Mouse (Mus musculus) neural tube, embryonic 11.5 days (tissue): ENCODE measurements around the gene Ncf4. TPM values are rescaled to one million over a fixed set of nuclear protein-coding genes. Genes with fewer than 3 reads are reported as not detected.
"Not testable (repeated sequence)": the region's sequence is repeated elsewhere in the genome, so short reads cannot be mapped to it uniquely, and the experiment has no call there.

Experiments
- ATAC-seq: fragments of 200-750 bp; cut with Nextera tagmentation; 2 replicates; pipeline ENCODE4 v1.8.0; 2017; ENCODE audit warnings: moderate number of reproducible peaks, mild to moderate bottlenecking, moderate TSS enrichment, moderate library complexity; ENCODE audit not compliant: insufficient read depth, low FRiP score, low TSS enrichment
- DNase-seq: peaks from one replicate; pipeline ENCODE4 v3.0.0-alpha.2; 2015; ENCODE audit warnings: low spot score
- H3K27ac ChIP-seq: fragments of 300-500 bp; sonication (generic); 2 replicates; pipeline ENCODE4 v1.5.1; 2014; ENCODE audit warnings: low read depth, mild to moderate bottlenecking, low read length
- H3K27me3 ChIP-seq: fragments of 300-500 bp; sonication (generic); 2 replicates; pipeline ENCODE4 v1.6.1; 2014; ENCODE audit warnings: mild to moderate bottlenecking, low read length, mixed read lengths; ENCODE audit not compliant: control insufficient read depth, insufficient read depth
- H3K36me3 ChIP-seq: fragments of 300-500 bp; sonication (generic); 2 replicates; pipeline ENCODE4 v1.6.1; 2014; ENCODE audit warnings: mild to moderate bottlenecking, low read length, moderate library complexity, mixed read lengths; ENCODE audit not compliant: control insufficient read depth, insufficient read depth
- H3K4me1 ChIP-seq: fragments of 300-500 bp; sonication (generic); 2 replicates; pipeline ENCODE4 v1.6.1; 2014; ENCODE audit warnings: low read length, mixed read lengths; ENCODE audit not compliant: control insufficient read depth, insufficient read depth
- H3K4me2 ChIP-seq: fragments of 300-500 bp; sonication (generic); 2 replicates; pipeline ENCODE4 v1.6.1; 2014; ENCODE audit warnings: low read depth, mild to moderate bottlenecking, moderate library complexity
- H3K4me3 ChIP-seq: fragments of 300-500 bp; sonication (generic); 2 replicates; pipeline ENCODE4 v1.5.1; 2014; ENCODE audit warnings: low read depth, low read length
- H3K9ac ChIP-seq: fragments of 300-500 bp; sonication (generic); 2 replicates; pipeline ENCODE4 v1.6.1; 2014; ENCODE audit warnings: mild to moderate bottlenecking, low read length
- H3K9me3 ChIP-seq: fragments of 300-500 bp; sonication (generic); 2 replicates; pipeline ENCODE4 v1.6.1; 2016; ENCODE audit warnings: low read length; ENCODE audit not compliant: control insufficient read depth
- WGBS: fragments of 180-500 bp; shearing (Covaris S2); extraction: QIAGEN DNeasy Blood & Tissue Kit; methylation state at CpG from one replicate; pipeline ENCODE4 v1.1.7; 2014; 5-methylcytosine and 5-hydroxymethylcytosine counted together
- polyA plus RNA-seq: library from polyadenylated mRNA; unstranded; fragments of >200 nt; fragmentation: Nextera tagmentation; extraction: Ambion mirVana; gene quantifications from 2 replicates; pipeline ENCODE4 v1.2.1, GENCODE M21; 2014

Gene Ncf4
- polyA plus RNA-seq, 1 experiment from 2014 or later = 6.8 TPM

- no peak overlapping the region for H3K4me3 ChIP-seq
- DNase-seq (no peak), ATAC-seq (no peak)
- H3K27me3 ChIP-seq = no peaks in the 10 kb centered on the region
- no peaks in the 10 kb centered on the region for H3K9me3 ChIP-seq
- H3K9ac ChIP-seq = no peak overlapping the region
- no peak overlapping the region for H3K4me2 ChIP-seq
- WGBS = 82% methylated on average over 3 of the region's 3 CpGs
- no peaks in the 10 kb centered on the region for H3K36me3 ChIP-seq
- no peaks in the 10 kb centered on the region for H3K4me1 ChIP-seq
- no peak overlapping the region for H3K27ac ChIP-seq
Observed at GRCm38 (mm10) chr15:78263286-78263685, 18.7 kb downstream of the Ncf4 start.

- H3K36me3 ChIP-seq = no peaks in the 10 kb centered on the region
- no peaks in the 10 kb centered on the region for H3K27me3 ChIP-seq
- DNase-seq = no peak
- H3K9ac ChIP-seq = no peak overlapping the region
- WGBS = 80% methylated on average over 10 of the region's 10 CpGs
- H3K4me3 ChIP-seq = no peak overlapping the region
- H3K27ac ChIP-seq = no peak overlapping the region
- H3K4me1 ChIP-seq = no peaks in the 10 kb centered on the region
- H3K9me3 ChIP-seq = no peaks in the 10 kb centered on the region
- no peak overlapping the region for H3K4me2 ChIP-seq
- no peak for ATAC-seq
Observed at GRCm38 (mm10) chr15:78267441-78267840, 22.8 kb downstream of the Ncf4 start.

GRCm38 (mm10) chr15:78267865-78268264, 23.3 kb downstream of the Ncf4 start:
- DNase-seq (no peak), ATAC-seq (no peak)
- no peaks in the 10 kb centered on the region for H3K4me1 ChIP-seq
- no peaks in the 10 kb centered on the region for H3K9me3 ChIP-seq
- no peak overlapping the region for H3K4me3 ChIP-seq
- WGBS = 78% methylated on average over 4 of the region's 4 CpGs
- H3K27me3 ChIP-seq = no peaks in the 10 kb centered on the region
- H3K36me3 ChIP-seq = no peaks in the 10 kb centered on the region
- no peak overlapping the region for H3K27ac ChIP-seq
- no peak overlapping the region for H3K4me2 ChIP-seq
- H3K9ac ChIP-seq = no peak overlapping the region

GRCm38 (mm10) chr15:78271208-78271607, 26.6 kb downstream of the Ncf4 start:
- DNase-seq (no peak), ATAC-seq (no peak)
- no peaks in the 10 kb centered on the region for H3K4me1 ChIP-seq
- no peak overlapping the region for H3K4me3 ChIP-seq
- no peak overlapping the region for H3K9ac ChIP-seq
- no peaks in the 10 kb centered on the region for H3K27me3 ChIP-seq
- H3K27ac ChIP-seq = no peak overlapping the region
- no peaks in the 10 kb centered on the region for H3K9me3 ChIP-seq
- no peak overlapping the region for H3K4me2 ChIP-seq
- H3K36me3 ChIP-seq = no peaks in the 10 kb centered on the region

GRCm38 (mm10) chr15:78278308-78278707, 33.7 kb downstream of the Ncf4 start:
- Histone ChIP-seq H3K4me3 (no peak overlapping the region), H3K9ac (no peak overlapping the region), H3K27me3 (no peaks in the 10 kb centered on the region), H3K27ac (no peak overlapping the region), H3K36me3 (no peaks in the 10 kb centered on the region), H3K4me1 (no peaks in the 10 kb centered on the region), H3K9me3 (no peaks in the 10 kb centered on the region), H3K4me2 (no peak overlapping the region)
- ATAC-seq (no peak), DNase-seq (no peak)
- 79% methylated on average over 2 of the region's 2 CpGs for WGBS

GRCm38 (mm10) chr15:78287941-78288340, 43.3 kb downstream of the Ncf4 start:
- Histone ChIP-seq H3K4me2 (no peak overlapping the region), H3K9me3 (no peaks in the 10 kb centered on the region), H3K9ac (no peak overlapping the region), H3K36me3 (no peaks in the 10 kb centered on the region), H3K4me1 (peaks cover 2% of the 10 kb centered on the region; the same call in 1 of the 2 replicates), H3K4me3 (no peak overlapping the region), H3K27me3 (no peaks in the 10 kb centered on the region), H3K27ac (no peak overlapping the region)
- ATAC-seq = no peak
- 89% methylated on average over 5 of the region's 5 CpGs for WGBS
- DNase-seq = no peak

- ATAC-seq, DNase-seq, H3K4me2 ChIP-seq, H3K9me3 ChIP-seq, H3K4me1 ChIP-seq, H3K9ac ChIP-seq, H3K36me3 ChIP-seq, H3K27me3 ChIP-seq, H3K27ac ChIP-seq, H3K4me3 ChIP-seq: not testable (repeated sequence)
- 52% methylated on average over 4 of the region's 5 CpGs for WGBS
Observed at GRCm38 (mm10) chr15:78289775-78290174, 45.2 kb downstream of the Ncf4 start.

- not testable (repeated sequence) for H3K27ac ChIP-seq, H3K9ac ChIP-seq, DNase-seq
Observed at GRCm38 (mm10) chr15:78293228-78293627, 48.6 kb downstream of the Ncf4 start.

GRCm38 (mm10) chr15:78293716-78294115, 49.1 kb downstream of the Ncf4 start:
- Histone ChIP-seq H3K9me3 (no peaks in the 10 kb centered on the region), H3K27ac (no peak overlapping the region), H3K4me2 (no peak overlapping the region), H3K9ac (no peak overlapping the region), H3K4me1 (peaks cover 3% of the 10 kb centered on the region; the same call in 1 of the 2 replicates), H3K4me3 (no peak overlapping the region), H3K27me3 (no peaks in the 10 kb centered on the region), H3K36me3 (no peaks in the 10 kb centered on the region)
- ATAC-seq (no peak), DNase-seq (no peak)
- 84% methylated on average over 4 of the region's 4 CpGs for WGBS

More at GRCm38 (mm10) chr15:78293228-78293627, 48.6 kb downstream of the Ncf4 start:
- not testable (repeated sequence) for H3K4me2 ChIP-seq, H3K36me3 ChIP-seq, H3K4me3 ChIP-seq, H3K9me3 ChIP-seq, H3K27me3 ChIP-seq, ATAC-seq, H3K4me1 ChIP-seq
- 19% methylated on average over 2 of the region's 2 CpGs for WGBS
